Mouse (Mus musculus): ENCODE results near the gene Mlxip.

GRCm38 (mm10) chr5:123431524-123432304, 37.1 kb downstream of the Mlxip start:
- no peak for TF ChIP-seq POLR2A (IDR thresholded peaks at IDR 0.05; ENCODE audit: borderline replicate concordance, extremely low read depth, low read depth, low read length)
- TF ChIP-seq CTCF (IDR thresholded peaks at IDR 0.05; ENCODE audit: insufficient read depth, low read length), result no peak
